Mouse (Mus musculus): ENCODE data around the gene Ifitm10.

The Ifitm10 gene

GRCm38 (mm10) chr7:142391108-142391507, 17.6 kb upstream of the Ifitm10 start:
- ATAC-seq (ENCODE audit: low TSS enrichment) = no peak

- ATAC-seq (ENCODE audit: low TSS enrichment) = no peak
These were observed 16.6 kb upstream of the Ifitm10 start for GRCm38 (mm10) chr7:142389961-142390650.

- ATAC-seq (ENCODE audit: low TSS enrichment) = no peak
These were observed 15.2 kb upstream of the Ifitm10 start for GRCm38 (mm10) chr7:142388740-142389139.

GRCm38 (mm10) chr7:142388198-142388597, 14.6 kb upstream of the Ifitm10 start:
- ATAC-seq (ENCODE audit: low TSS enrichment) = no peak; the same call in 1 of the 2 replicates

- ATAC-seq (ENCODE audit: low TSS enrichment) = peak; percentile 86
These were observed 14.0 kb upstream of the Ifitm10 start, which contains the start of gene Ctsd for GRCm38 (mm10) chr7:142387419-142388148. Ctsd (minus strand) TSS chr7:142388038.

- peak; percentile 36; the same call in 1 of the 2 replicates for ATAC-seq (ENCODE audit: low TSS enrichment)
These were observed 13.2 kb upstream of the Ifitm10 start for GRCm38 (mm10) chr7:142386621-142387201.

- ATAC-seq (ENCODE audit: low TSS enrichment) = no peak
These were observed 12.3 kb upstream of the Ifitm10 start for GRCm38 (mm10) chr7:142385742-142386403.

- no peak for ATAC-seq (ENCODE audit: low TSS enrichment)
These were observed 10.8 kb upstream of the Ifitm10 start for GRCm38 (mm10) chr7:142384306-142384705.

- ATAC-seq (ENCODE audit: low TSS enrichment) = no peak
These were observed 9.0 kb upstream of the Ifitm10 start, which contains the start of gene Gm49369 for GRCm38 (mm10) chr7:142382567-142382966. Gm49369 (minus strand) TSS chr7:142382667.

- no peak for ATAC-seq (ENCODE audit: low TSS enrichment)
These were observed 7.6 kb upstream of the Ifitm10 start for GRCm38 (mm10) chr7:142381175-142381574.

GRCm38 (mm10) chr7:142379186-142379585, 5.6 kb upstream of the Ifitm10 start:
- ATAC-seq (ENCODE audit: low TSS enrichment) = no peak

- ATAC-seq (ENCODE audit: low TSS enrichment) = no peak
These were observed 3.8 kb upstream of the Ifitm10 start for GRCm38 (mm10) chr7:142377233-142377925.

- ATAC-seq (ENCODE audit: low TSS enrichment) = no peak
These were observed 2.5 kb upstream of the Ifitm10 start for GRCm38 (mm10) chr7:142376096-142376495.

GRCm38 (mm10) chr7:142375261-142375724, 1.7 kb upstream of the Ifitm10 start:
- no peak for ATAC-seq (ENCODE audit: low TSS enrichment)

GRCm38 (mm10) chr7:142374413-142375015, 961 bp upstream of the Ifitm10 start:
- ATAC-seq (ENCODE audit: low TSS enrichment) = no peak

GRCm38 (mm10) chr7:142373039-142373438, 514 bp downstream of the Ifitm10 start:
- ATAC-seq (ENCODE audit: low TSS enrichment) = no peak

- peak; percentile 50 for ATAC-seq (ENCODE audit: low TSS enrichment)
These were observed 1.5 kb downstream of the Ifitm10 start for GRCm38 (mm10) chr7:142371768-142372661.

- peak; percentile 47 for ATAC-seq (ENCODE audit: low TSS enrichment)
These were observed 2.2 kb downstream of the Ifitm10 start for GRCm38 (mm10) chr7:142371398-142371767.

GRCm38 (mm10) chr7:142370937-142371336, 2.6 kb downstream of the Ifitm10 start:
- ATAC-seq (ENCODE audit: low TSS enrichment) = no peak

- no peak for ATAC-seq (ENCODE audit: low TSS enrichment)
These were observed 3.7 kb downstream of the Ifitm10 start for GRCm38 (mm10) chr7:142369820-142370219.

All from frontal cortex, adult (tissue).